Mouse (Mus musculus) heart, embryonic 15.5 days (tissue): ENCODE results near the gene Clnk. TPM values are rescaled to one million over a fixed set of nuclear protein-coding genes. Genes with fewer than 3 reads are reported as not detected.
"Not testable (repeated sequence)": the region's sequence is repeated elsewhere in the genome, so short reads cannot be mapped to it uniquely, and the experiment has no call there.

ENCODE experiments used
- ATAC-seq: fragments of 200-750 bp; cut with Nextera tagmentation; replicated peaks from 2 replicates; pipeline ENCODE4 v1.8.0; 2017; ENCODE audit warnings: low read depth, moderate TSS enrichment; ENCODE audit not compliant: insufficient number of reproducible peaks, insufficient read depth, low FRiP score
- H3K27ac ChIP-seq: fragments of 300-500 bp; sonication (generic); 2 replicates; pipeline ENCODE4 v1.5.1; 2015; ENCODE audit warnings: mild to moderate bottlenecking, inconsistent platforms
- H3K27me3 ChIP-seq: fragments of 300-500 bp; sonication (generic); 2 replicates; pipeline ENCODE4 v1.6.1; 2015; ENCODE audit warnings: inconsistent platforms
- H3K36me3 ChIP-seq: fragments of 300-500 bp; sonication (generic); 2 replicates; pipeline ENCODE4 v1.6.1; 2015; ENCODE audit warnings: mild to moderate bottlenecking, inconsistent platforms
- H3K4me1 ChIP-seq: fragments of 300-500 bp; sonication (generic); replicated peaks from 2 replicates; pipeline ENCODE4 v1.6.1; 2015; ENCODE audit warnings: inconsistent platforms
- H3K4me2 ChIP-seq: fragments of 300-500 bp; sonication (generic); 2 replicates; pipeline ENCODE4 v1.6.1; 2015; ENCODE audit warnings: inconsistent platforms, mild to moderate bottlenecking, moderate library complexity
- H3K4me3 ChIP-seq: fragments of 300-500 bp; sonication (generic); 2 replicates; pipeline ENCODE4 v1.5.1; 2015; ENCODE audit warnings: mild to moderate bottlenecking, inconsistent platforms
- H3K9ac ChIP-seq: fragments of 300-500 bp; sonication (generic); 2 replicates; pipeline ENCODE4 v1.6.1; 2015; ENCODE audit warnings: mild to moderate bottlenecking, inconsistent platforms
- H3K9me3 ChIP-seq: fragments of 300-500 bp; sonication (generic); replicated peaks from 2 replicates; pipeline ENCODE4 v1.6.1; 2016; ENCODE audit warnings: inconsistent platforms
- WGBS: fragments of 180-500 bp; shearing (Covaris S2); methylation state at CpG from one replicate; pipeline ENCODE4 v1.1.7; 2015; ENCODE audit warnings: mixed read lengths; 5-methylcytosine and 5-hydroxymethylcytosine counted together
- polyA plus RNA-seq: library from polyadenylated mRNA; unstranded; fragments of >200 nt; fragmentation: Nextera tagmentation; extraction: Ambion mirVana; gene quantifications from 2 replicates; pipeline ENCODE4 v1.2.1, GENCODE M21; 2015

Clnk gene
- 0.39 TPM in 1 of 2 replicates, not detected in the other for polyA plus RNA-seq

DNA sequence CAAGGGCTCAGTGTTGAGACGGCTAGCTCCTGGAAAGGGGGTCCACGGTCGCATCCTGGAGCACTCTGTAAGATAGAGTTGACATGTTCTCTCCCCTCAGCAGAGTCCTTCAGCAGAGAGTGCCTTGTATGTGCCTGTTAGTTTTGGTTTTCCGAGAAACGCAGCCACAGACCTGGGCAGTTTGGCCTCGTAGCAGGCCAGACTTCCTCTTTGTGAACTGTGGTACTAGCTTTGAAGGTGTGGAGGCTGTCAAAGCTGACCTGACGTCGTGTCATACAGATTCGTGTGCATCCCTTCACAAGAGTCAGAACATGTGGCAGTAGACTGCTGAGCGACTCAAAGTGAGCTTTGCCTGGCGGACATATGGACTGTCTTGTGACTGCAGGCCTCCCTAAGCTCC is at the start of gene Clnk:
Clnk (minus strand) TSS at position 191 of the 400 bp plus-strand sequence.
- Histone ChIP-seq H3K9me3 (no peaks in the 10 kb centered on the region), H3K27ac (no peak within 1 kb of the TSS), H3K4me2 (no peak within 1 kb of the TSS), H3K36me3 (no peaks in the 10 kb centered on the region), H3K9ac (no peak within 1 kb of the TSS), H3K4me3 (no peak within 1 kb of the TSS), H3K4me1 (no peaks in the 10 kb centered on the region), H3K27me3 (no peaks in the 10 kb centered on the region)
- ATAC-seq: no peak
- WGBS: 75% methylated on average over 11 of the region's 11 CpGs

DNA sequence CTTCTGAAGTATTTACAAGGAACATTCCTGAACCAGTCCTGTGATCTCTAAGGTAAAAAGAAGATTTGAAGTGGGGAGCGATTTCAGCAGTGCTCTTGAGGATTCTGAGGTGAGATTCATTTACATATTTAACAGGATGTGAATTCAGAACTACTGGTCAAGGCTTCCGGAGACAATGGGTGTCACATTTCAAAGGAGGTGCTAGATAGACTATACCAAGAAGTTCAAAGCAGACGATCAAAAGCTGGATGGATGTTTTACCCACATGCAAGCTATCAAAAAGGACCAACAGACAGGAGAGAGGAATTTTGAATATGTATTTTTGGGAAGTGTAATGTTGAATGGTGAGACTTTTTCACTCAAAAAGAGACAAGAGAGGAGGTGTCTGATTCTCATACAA is 28.7 kb upstream of the Clnk start:
- Histone ChIP-seq H3K9ac (no peak overlapping the region), H3K4me3 (no peak overlapping the region), H3K4me1 (no peaks in the 10 kb centered on the region), H3K36me3 (no peaks in the 10 kb centered on the region), H3K4me2 (no peak overlapping the region), H3K27ac (no peak overlapping the region), H3K27me3 (no peaks in the 10 kb centered on the region), H3K9me3 (no peaks in the 10 kb centered on the region)
- WGBS: 50% methylated on average over 3 of the region's 3 CpGs
- no peak for ATAC-seq

DNA sequence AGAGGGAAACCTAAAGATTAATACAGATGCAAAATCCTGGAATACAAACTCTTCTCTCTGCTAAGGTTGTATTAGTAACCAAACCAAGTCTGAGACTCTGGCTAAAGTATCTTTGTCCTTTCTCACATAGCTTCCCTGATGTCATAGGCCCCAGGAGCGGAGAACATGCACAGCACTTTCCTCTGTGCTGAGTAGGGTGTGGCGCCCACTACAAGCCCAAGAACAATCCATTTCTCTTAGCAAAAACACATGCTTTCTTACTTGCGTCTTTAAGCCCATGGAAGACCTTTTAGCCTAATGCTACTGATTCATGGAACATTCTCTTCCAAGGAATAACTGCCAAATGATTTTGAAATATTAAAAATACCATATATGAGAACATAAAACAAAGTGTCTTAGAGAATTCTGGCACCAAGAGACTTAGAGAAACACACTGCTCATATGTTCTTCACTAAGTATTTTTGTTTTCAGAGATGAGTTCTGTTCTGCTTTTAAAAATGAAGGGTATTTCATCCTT is 28.0 kb upstream of the Clnk start:
- H3K4me2 ChIP-seq: no peak overlapping the region
- no peak overlapping the region for H3K4me3 ChIP-seq
- 86% methylated on average over 3 of the region's 3 CpGs for WGBS
- H3K27ac ChIP-seq: no peak overlapping the region
- no peaks in the 10 kb centered on the region for H3K4me1 ChIP-seq
- H3K9ac ChIP-seq: no peak overlapping the region
- H3K27me3 ChIP-seq: no peaks in the 10 kb centered on the region
- ATAC-seq: no peak
- H3K9me3 ChIP-seq: no peaks in the 10 kb centered on the region
- H3K36me3 ChIP-seq: no peaks in the 10 kb centered on the region

DNA sequence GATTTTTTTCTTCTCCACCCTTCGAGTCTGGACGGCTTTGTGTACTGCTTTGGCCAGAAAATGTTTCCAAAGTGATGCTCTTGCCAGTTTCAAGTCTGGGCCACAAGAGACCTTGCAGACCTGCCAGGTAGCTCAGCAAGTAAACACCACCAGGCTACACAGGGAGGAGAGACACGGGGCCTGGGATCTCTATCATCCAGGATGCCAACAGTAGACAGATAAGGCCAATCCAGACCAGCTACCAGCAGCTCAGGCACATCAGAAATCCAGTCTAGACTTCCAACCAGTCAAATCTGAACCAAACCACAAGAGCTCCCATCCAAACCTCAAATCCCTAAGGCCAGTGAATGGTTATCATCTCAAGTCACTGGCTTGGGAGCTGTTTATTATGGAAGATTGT is 26.3 kb upstream of the Clnk start:
- Histone ChIP-seq H3K27ac (no peak overlapping the region), H3K4me3 (no peak overlapping the region), H3K9ac (no peak overlapping the region), H3K36me3 (no peaks in the 10 kb centered on the region), H3K9me3 (no peaks in the 10 kb centered on the region), H3K27me3 (no peaks in the 10 kb centered on the region), H3K4me2 (no peak overlapping the region), H3K4me1 (no peaks in the 10 kb centered on the region)
- ATAC-seq: no peak
- WGBS: 56% methylated on average over 3 of the region's 3 CpGs

DNA sequence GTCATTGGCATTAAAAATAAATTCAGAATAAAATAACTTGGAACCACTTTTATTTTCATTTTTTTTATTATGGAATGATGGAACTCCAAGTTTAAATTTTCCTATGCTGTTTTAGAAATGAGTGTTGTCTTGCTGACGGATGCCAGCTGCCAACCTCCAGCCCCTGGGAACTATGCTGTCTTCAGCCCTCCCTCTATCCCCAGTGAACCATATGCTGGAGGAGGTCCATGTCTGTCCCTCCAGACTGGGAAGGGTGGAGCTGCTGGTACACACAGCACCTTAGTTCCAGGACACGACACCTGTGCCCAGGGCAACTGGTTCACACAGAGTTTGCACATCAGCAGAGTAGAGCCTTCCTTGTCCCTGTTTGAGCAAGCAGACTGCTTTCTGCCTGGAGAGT is 22.4 kb upstream of the Clnk start:
- Histone ChIP-seq H3K4me2 (no peak overlapping the region), H3K27ac (no peak overlapping the region), H3K9me3 (no peaks in the 10 kb centered on the region), H3K4me3 (no peak overlapping the region), H3K4me1 (no peaks in the 10 kb centered on the region), H3K9ac (no peak overlapping the region), H3K27me3 (no peaks in the 10 kb centered on the region), H3K36me3 (no peaks in the 10 kb centered on the region)
- no peak for ATAC-seq
- WGBS: 64% methylated on average over 2 of the region's 2 CpGs

DNA sequence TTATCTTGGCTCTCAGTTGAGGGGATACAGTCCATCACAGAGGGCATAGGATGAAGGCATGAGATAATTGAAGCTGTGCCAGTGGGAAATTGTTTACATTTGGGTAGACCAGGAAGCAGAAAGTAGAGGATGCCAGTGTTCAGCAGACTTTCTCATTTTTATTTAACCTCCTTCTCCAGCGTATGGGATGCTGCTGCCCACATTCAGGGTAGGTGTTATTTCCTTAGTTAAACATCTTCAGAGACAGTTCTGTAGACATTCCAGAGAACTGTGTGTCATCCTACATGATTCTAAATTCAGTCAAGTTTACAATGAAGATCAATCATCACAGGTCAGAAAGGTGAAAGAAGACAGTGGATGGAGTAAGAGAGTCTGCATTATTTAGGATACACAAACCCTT is 12.0 kb upstream of the Clnk start:
- Histone ChIP-seq H3K4me1 (no peaks in the 10 kb centered on the region), H3K27ac (no peak overlapping the region), H3K9me3 (no peaks in the 10 kb centered on the region), H3K4me2 (no peak overlapping the region), H3K4me3 (no peak overlapping the region), H3K27me3 (no peaks in the 10 kb centered on the region), H3K36me3 (no peaks in the 10 kb centered on the region), H3K9ac (no peak overlapping the region)
- ATAC-seq: no peak
- 92% methylated on average over 1 of the region's 1 CpGs for WGBS

DNA sequence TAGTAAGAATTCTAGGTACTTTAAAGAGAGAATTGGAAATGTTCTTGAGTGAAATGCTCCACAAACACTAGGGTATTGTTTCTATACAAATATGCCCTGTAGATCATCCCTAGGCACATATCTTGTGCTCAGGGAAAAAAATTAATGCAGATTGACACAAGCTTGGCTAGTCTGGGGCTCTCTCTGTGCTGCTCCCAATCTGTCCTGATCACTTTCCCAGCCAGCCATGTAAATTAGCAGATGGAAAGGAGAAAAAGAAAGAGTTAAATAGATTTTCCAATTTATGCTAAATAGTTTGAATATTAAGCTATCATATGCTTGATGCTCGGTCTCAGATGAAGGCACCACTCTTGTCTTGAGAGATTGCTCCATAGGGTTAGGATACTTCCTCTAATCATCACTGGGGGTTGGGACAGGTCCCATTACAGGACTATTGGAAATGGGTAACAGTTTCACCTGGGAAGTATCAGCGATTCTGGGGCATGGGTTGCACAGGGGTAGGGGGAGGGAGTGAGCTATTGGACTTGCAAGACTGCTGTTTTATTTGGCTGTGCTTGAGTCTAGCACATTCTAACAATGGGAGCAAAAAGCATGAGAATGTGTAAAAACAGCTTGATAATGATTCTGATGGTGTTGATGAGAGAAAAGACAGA is 10.1 kb upstream of the Clnk start:
- no peak overlapping the region for H3K9ac ChIP-seq
- 72% methylated on average over 2 of the region's 2 CpGs for WGBS
- no peaks in the 10 kb centered on the region for H3K9me3 ChIP-seq
- H3K27me3 ChIP-seq: no peaks in the 10 kb centered on the region
- H3K4me3 ChIP-seq: no peak overlapping the region
- no peaks in the 10 kb centered on the region for H3K36me3 ChIP-seq
- no peak overlapping the region for H3K27ac ChIP-seq
- no peak overlapping the region for H3K4me2 ChIP-seq
- no peak for ATAC-seq
- no peaks in the 10 kb centered on the region for H3K4me1 ChIP-seq

DNA sequence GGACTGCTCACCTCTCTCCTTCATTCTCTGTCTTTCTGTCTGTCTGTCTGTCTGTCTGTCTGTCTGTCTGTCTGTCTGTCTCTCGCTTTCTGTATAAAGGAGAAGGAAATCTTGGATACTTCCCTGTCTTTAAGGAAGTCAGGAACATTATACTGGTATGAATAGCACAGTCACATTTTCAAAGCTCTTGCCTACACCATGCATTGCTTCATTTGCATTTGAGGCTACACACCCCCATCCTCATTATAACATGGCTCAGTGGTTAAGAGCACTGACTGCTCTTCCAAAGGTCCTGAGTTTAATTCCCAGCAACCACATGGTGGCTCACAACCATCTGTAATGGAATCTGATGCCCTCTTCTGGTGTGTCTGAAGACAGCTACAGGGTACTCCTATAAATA is 6.0 kb upstream of the Clnk start:
- not testable (repeated sequence) for H3K9me3 ChIP-seq, H3K4me3 ChIP-seq, H3K27me3 ChIP-seq, H3K27ac ChIP-seq, H3K36me3 ChIP-seq, H3K4me2 ChIP-seq, H3K4me1 ChIP-seq, ATAC-seq, H3K9ac ChIP-seq
- WGBS: 86% methylated on average over 1 of the region's 1 CpGs

DNA sequence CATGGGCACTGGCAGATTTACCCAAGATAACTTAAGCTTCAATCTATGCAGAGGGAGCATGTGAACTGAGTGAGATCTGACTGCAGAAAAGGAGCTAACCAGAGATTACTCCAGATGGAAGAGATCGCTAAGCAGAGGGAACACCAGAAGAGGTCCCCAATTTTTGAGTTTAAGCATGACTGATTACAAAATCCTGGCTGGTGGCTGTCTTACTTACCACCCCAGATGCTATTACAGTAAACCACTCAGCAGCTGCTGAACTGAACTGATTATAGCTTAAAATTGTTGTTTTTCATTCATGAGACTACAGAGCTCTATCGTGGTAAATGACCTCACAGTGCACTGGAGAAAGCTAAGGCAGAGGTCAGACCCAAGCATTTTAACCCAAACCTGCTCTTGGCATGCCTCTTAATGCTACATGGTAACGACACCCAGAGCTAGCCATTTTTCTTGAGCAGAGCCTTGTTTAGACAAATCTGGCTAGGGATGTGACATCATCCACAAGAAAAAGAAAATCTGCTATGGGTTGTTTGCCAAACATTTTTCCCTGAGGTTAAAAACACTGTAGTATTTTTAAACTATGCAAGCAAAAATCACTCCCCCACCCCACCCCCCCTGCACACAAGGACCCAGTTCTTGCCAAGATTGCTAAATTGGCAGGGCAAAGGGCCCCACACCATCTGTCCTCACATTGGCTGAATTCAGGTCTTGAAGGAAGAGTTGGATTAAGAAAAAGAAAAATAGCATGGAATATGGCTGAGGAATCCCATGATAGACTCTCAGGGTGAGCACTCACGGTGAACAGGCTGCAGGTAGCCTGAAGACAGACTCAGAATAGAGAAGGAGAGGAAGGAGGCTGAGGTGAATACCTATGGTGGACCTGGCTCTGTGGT is 5.4 kb upstream of the Clnk start:
- WGBS: 62% methylated on average over 4 of the region's 4 CpGs

DNA sequence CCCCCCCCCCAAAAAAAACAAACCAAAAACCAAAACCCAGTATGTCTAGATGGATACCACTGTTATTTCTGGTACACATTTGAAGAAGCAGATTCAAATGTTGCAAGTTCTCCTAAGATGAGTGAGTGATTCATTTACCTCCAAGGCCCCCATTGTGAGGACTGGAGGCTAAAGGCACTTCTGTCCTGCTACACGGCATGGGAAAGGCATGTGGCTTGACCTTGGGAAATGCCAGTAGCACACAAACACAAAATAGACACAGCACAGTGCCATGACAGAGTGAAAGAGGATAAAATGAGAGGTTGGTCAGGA is 4.8 kb upstream of the Clnk start:
- WGBS: 44% methylated on average over 1 of the region's 1 CpGs
- ATAC-seq: no peak
- no peaks in the 10 kb centered on the region for H3K4me1 ChIP-seq

More for the DNA sequence above, 5.4 kb upstream of the Clnk start:
- H3K9ac ChIP-seq: no peak overlapping the region
- no peaks in the 10 kb centered on the region for H3K36me3 ChIP-seq
- H3K27me3 ChIP-seq: no peaks in the 10 kb centered on the region
- no peaks in the 10 kb centered on the region for H3K9me3 ChIP-seq
- H3K4me2 ChIP-seq: no peak overlapping the region
- no peak for ATAC-seq
- no peak overlapping the region for H3K27ac ChIP-seq
- H3K4me3 ChIP-seq: no peak overlapping the region
- H3K4me1 ChIP-seq: no peaks in the 10 kb centered on the region

DNA sequence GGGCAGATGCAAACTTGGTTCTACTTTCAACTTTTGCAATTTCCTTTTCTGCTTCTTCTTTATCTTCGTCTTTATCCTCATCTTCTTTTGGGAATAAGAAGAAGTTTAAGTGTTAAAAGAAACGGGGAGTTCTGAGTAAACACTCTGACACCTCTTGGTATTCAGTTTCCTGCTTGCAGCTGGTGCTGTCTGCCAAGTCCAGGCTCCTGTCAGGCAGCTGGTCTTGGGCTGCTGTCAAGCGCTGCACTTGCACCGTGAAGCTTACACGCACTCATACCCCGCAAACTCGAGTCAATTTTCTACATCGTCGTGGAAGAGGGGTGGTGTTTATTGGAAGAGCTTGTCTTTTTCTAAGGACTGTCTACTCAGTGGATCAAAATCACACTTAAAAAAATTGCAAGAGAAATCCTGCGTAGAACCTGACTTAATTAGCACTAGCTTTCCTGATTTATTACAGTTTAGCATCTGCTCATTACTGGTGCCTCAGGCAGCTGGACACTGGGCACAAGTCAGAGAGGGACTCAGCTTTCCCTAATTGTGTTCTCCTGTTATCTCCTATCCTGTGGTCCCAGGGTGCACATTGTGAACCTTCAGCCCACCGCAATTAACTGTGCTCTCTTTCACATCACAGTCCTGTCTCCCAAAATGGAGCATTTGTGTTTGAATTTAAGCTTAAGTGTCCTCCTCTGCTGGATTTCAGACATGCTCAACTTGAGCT is 3.5 kb upstream of the Clnk start:
- Histone ChIP-seq H3K9me3 (no peaks in the 10 kb centered on the region), H3K27ac (no peak overlapping the region), H3K4me3 (no peak overlapping the region), H3K36me3 (no peaks in the 10 kb centered on the region), H3K9ac (no peak overlapping the region), H3K4me2 (no peak overlapping the region), H3K4me1 (no peaks in the 10 kb centered on the region), H3K27me3 (no peaks in the 10 kb centered on the region)
- ATAC-seq: no peak
- 45% methylated on average over 11 of the region's 11 CpGs for WGBS

More for the DNA sequence above, 4.8 kb upstream of the Clnk start:
- H3K27ac ChIP-seq: no peak overlapping the region
- no peaks in the 10 kb centered on the region for H3K36me3 ChIP-seq
- H3K4me2 ChIP-seq: no peak overlapping the region
- no peak overlapping the region for H3K9ac ChIP-seq
- H3K9me3 ChIP-seq: no peaks in the 10 kb centered on the region
- no peak overlapping the region for H3K4me3 ChIP-seq
- H3K27me3 ChIP-seq: no peaks in the 10 kb centered on the region
